Mouse (Mus musculus): Measurements from ENCODE around the gene Chek2. TPM values are rescaled to one million over a fixed set of nuclear protein-coding genes. Genes with fewer than 3 reads are reported as not detected.

Chek2 gene
- polyA plus RNA-seq, 1 experiment, result 3.3 TPM

- WGBS, result 80% methylated on average over 4 of the region's 4 CpGs
These were observed 33.6 kb upstream of the Chek2 start for GRCm38 (mm10) chr5:110806154-110806553.

GRCm38 (mm10) chr5:110806676-110807075 lies 33.1 kb upstream of the Chek2 start:
- Histone ChIP-seq H3K4me1 (ENCODE audit: control insufficient read depth, insufficient read depth, low read length) (peaks cover 27% of the 10 kb centered on the region), H3K4me3 (replicated peaks; ENCODE audit: insufficient read depth, low read depth, low read length) (peak overlapping the region; percentile 1), H3K27me3 (ENCODE audit: control insufficient read depth, insufficient read depth, low read length) (no peaks in the 10 kb centered on the region), H3K27ac (ENCODE audit: insufficient read depth, low read length) (no peak overlapping the region)
- WGBS, result 24% methylated on average over 1 of the region's 1 CpGs
- DNase-seq, result no peak
- TF ChIP-seq POLR2A (IDR thresholded peaks at IDR 0.05; ENCODE audit: borderline replicate concordance, insufficient read depth, low read length) (no peak), CTCF (IDR thresholded peaks at IDR 0.05; ENCODE audit: borderline replicate concordance, insufficient read depth, low read depth, low read length) (no peak)

More at GRCm38 (mm10) chr5:110806154-110806553, 33.6 kb upstream of the Chek2 start:
- H3K4me1 ChIP-seq (ENCODE audit: control insufficient read depth, insufficient read depth, low read length), result peaks cover 32% of the 10 kb centered on the region
- no peak for DNase-seq
- TF ChIP-seq POLR2A (IDR thresholded peaks at IDR 0.05; ENCODE audit: borderline replicate concordance, insufficient read depth, low read length) (no peak), CTCF (IDR thresholded peaks at IDR 0.05; ENCODE audit: borderline replicate concordance, insufficient read depth, low read depth, low read length) (no peak)
- H3K27me3 ChIP-seq (ENCODE audit: control insufficient read depth, insufficient read depth, low read length), result no peaks in the 10 kb centered on the region
- H3K4me3 ChIP-seq (replicated peaks; ENCODE audit: insufficient read depth, low read depth, low read length), result no peak overlapping the region
- no peak overlapping the region for H3K27ac ChIP-seq (ENCODE audit: insufficient read depth, low read length)

GRCm38 (mm10) chr5:110807453-110807852 lies 32.3 kb upstream of the Chek2 start:
- peaks cover 22% of the 10 kb centered on the region for H3K4me1 ChIP-seq (ENCODE audit: control insufficient read depth, insufficient read depth, low read length)
- peak overlapping the region; percentile 88 for H3K27ac ChIP-seq (ENCODE audit: insufficient read depth, low read length)
- 44% methylated on average over 4 of the region's 4 CpGs for WGBS
- H3K27me3 ChIP-seq (ENCODE audit: control insufficient read depth, insufficient read depth, low read length), result no peaks in the 10 kb centered on the region
- peak overlapping the region; percentile 84 for H3K4me3 ChIP-seq (replicated peaks; ENCODE audit: insufficient read depth, low read depth, low read length)
- DNase-seq, result peak in 1 of 2 experiments; percentile 25
- TF ChIP-seq CTCF (IDR thresholded peaks at IDR 0.05; ENCODE audit: borderline replicate concordance, insufficient read depth, low read depth, low read length), result no peak
- TF ChIP-seq POLR2A (IDR thresholded peaks at IDR 0.05; ENCODE audit: borderline replicate concordance, insufficient read depth, low read length), result no peak

GRCm38 (mm10) chr5:110808061-110808631 lies 31.6 kb upstream of the Chek2 start:
- TF ChIP-seq CTCF (IDR thresholded peaks at IDR 0.05; ENCODE audit: borderline replicate concordance, insufficient read depth, low read depth, low read length) (no peak), POLR2A (IDR thresholded peaks at IDR 0.05; ENCODE audit: borderline replicate concordance, insufficient read depth, low read length) (0 out of 2 replicates have a peak, but pooled peaks have one; percentile 32)
- Histone ChIP-seq H3K27me3 (ENCODE audit: control insufficient read depth, insufficient read depth, low read length) (no peaks in the 10 kb centered on the region), H3K4me3 (replicated peaks; ENCODE audit: insufficient read depth, low read depth, low read length) (peak overlapping the region; percentile 84), H3K27ac (ENCODE audit: insufficient read depth, low read length) (peak overlapping the region; percentile 88), H3K4me1 (ENCODE audit: control insufficient read depth, insufficient read depth, low read length) (peaks cover 17% of the 10 kb centered on the region)
- WGBS, result under 1% methylated on average over 14 of the region's 14 CpGs
- DNase-seq, result peak; percentile 92 to 94

- TF ChIP-seq POLR2A (IDR thresholded peaks at IDR 0.05; ENCODE audit: borderline replicate concordance, insufficient read depth, low read length) (no peak), CTCF (IDR thresholded peaks at IDR 0.05; ENCODE audit: borderline replicate concordance, insufficient read depth, low read depth, low read length) (no peak)
- peak; percentile 55 to 60 for DNase-seq
- under 1% methylated on average over 27 of the region's 27 CpGs for WGBS
These were observed 30.7 kb upstream of the Chek2 start for GRCm38 (mm10) chr5:110808821-110809666.

GRCm38 (mm10) chr5:110809667-110810325 lies 30.0 kb upstream of the Chek2 start, which contains the start of gene Ulk1:
Gene Ulk1, minus strand, starts transcription at chr5:110810097.
- TF ChIP-seq POLR2A (IDR thresholded peaks at IDR 0.05; ENCODE audit: borderline replicate concordance, insufficient read depth, low read length) (peak; percentile 89), CTCF (IDR thresholded peaks at IDR 0.05; ENCODE audit: borderline replicate concordance, insufficient read depth, low read depth, low read length) (no peak)

More at GRCm38 (mm10) chr5:110808821-110809666, 30.7 kb upstream of the Chek2 start:
- Histone ChIP-seq H3K27ac (ENCODE audit: insufficient read depth, low read length) (peak overlapping the region; percentile 65), H3K4me3 (replicated peaks; ENCODE audit: insufficient read depth, low read depth, low read length) (peak overlapping the region; percentile 84), H3K4me1 (ENCODE audit: control insufficient read depth, insufficient read depth, low read length) (peaks cover 17% of the 10 kb centered on the region), H3K27me3 (ENCODE audit: control insufficient read depth, insufficient read depth, low read length) (no peaks in the 10 kb centered on the region)

GRCm38 (mm10) chr5:110824421-110824820 lies 15.4 kb upstream of the Chek2 start:
- Histone ChIP-seq H3K4me3 (replicated peaks; ENCODE audit: insufficient read depth, low read depth, low read length) (no peak overlapping the region), H3K4me1 (ENCODE audit: control insufficient read depth, insufficient read depth, low read length) (no peaks in the 10 kb centered on the region), H3K27ac (ENCODE audit: insufficient read depth, low read length) (no peak overlapping the region), H3K27me3 (ENCODE audit: control insufficient read depth, insufficient read depth, low read length) (no peaks in the 10 kb centered on the region)
- TF ChIP-seq POLR2A (IDR thresholded peaks at IDR 0.05; ENCODE audit: borderline replicate concordance, insufficient read depth, low read length), result no peak
- TF ChIP-seq CTCF (IDR thresholded peaks at IDR 0.05; ENCODE audit: borderline replicate concordance, insufficient read depth, low read depth, low read length), result no peak
- DNase-seq, result no peak
- WGBS, result 90% methylated on average over 4 of the region's 4 CpGs

More at GRCm38 (mm10) chr5:110809667-110810325, 30.0 kb upstream of the Chek2 start, which contains the start of gene Ulk1:
- WGBS, result under 1% methylated on average over 69 of the region's 80 CpGs
- peak within 1 kb of the TSS; percentile 84 for H3K4me3 ChIP-seq (replicated peaks; ENCODE audit: insufficient read depth, low read depth, low read length)
- peak; percentile 100 for DNase-seq
- H3K27ac ChIP-seq (ENCODE audit: insufficient read depth, low read length), result peak within 1 kb of the TSS; percentile 62
- H3K27me3 ChIP-seq (ENCODE audit: control insufficient read depth, insufficient read depth, low read length), result no peaks in the 10 kb centered on the region
- peaks cover 13% of the 10 kb centered on the region for H3K4me1 ChIP-seq (ENCODE audit: control insufficient read depth, insufficient read depth, low read length)
